Mouse (Mus musculus): Measurements from ENCODE around the gene Lifr. TPM values are rescaled to one million over a fixed set of nuclear protein-coding genes. Genes with fewer than 3 reads are reported as not detected.
A peak's percentile ranks its signal among the peaks of the same experiment; 100 is the strongest.

Gene Lifr
- total RNA-seq, 2 experiments from 2014 or later: 47.3 to 51.1 TPM

DNA sequence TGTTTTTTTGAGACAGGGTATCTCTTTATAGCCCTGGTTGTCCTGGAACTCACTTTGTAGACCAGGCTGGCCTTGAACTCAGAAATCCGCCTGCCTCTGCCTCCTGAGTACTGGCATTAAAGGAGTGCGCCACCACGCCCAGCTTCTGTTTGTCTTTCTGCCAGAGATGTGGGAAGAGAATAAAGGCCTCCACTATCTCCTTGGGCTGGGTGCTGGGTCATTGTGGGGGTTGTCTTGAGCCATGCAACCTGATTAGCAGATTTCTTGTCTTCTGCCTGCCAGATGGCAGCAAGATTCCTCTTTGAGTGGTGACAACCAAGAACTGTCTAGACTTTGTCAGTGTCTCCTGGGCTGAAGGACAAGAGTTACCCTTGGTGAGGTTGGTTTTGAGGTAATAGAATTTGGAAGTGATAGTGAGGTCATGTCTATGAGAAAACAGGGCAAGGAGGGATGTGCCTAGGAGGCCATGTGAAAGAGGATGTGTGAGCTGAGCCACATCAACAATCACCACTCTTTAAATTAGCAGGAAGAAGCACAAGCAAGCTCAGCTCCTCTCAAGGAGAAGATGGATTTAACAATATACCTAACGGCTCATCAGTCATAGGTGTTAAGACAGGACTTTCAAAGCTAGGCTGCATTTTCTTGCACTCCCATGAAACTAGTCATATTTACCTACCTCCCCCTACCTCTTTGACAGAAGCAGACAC is 10.6 kb upstream of the Lifr start:
- no peak for DNase-seq (ENCODE audit: extremely low spot score in 1 of 2, low spot score in 1 of 2)

DNA sequence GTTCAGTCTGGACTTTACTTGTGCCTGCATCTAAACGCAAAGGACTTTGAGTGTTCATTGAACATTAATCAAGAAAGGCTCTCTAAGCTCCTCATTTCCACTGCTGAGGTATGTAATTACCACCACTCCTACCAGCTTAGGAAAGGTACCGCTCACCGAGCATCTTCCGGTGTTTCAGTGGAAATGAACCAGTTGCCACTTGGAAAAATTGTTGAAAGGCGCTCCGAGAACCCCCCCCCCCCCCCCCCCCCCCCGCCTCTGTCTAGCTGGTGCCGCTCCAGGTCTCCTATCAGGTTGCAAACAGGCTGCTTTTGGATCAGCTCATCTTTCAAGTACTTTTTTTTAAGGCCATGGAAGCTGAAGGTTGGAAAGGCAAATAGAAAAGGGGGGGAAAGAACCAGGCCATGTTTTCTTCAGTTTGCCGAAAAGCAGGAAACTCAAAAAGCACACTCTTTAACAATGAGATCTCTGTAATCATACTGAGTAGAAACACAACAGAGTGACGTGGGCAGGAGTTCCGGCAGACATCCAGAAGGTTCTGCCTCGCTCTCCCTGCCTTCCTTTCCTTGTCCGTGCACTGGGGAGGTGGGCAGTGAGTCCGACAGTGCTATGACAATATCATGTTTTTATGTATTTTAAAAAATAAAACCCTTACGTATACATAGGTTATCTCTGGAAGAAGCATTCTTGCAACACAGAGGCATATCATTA is 9.3 kb upstream of the Lifr start:
- DNase-seq (ENCODE audit: extremely low spot score in 1 of 2, low spot score in 1 of 2): no peak

DNA sequence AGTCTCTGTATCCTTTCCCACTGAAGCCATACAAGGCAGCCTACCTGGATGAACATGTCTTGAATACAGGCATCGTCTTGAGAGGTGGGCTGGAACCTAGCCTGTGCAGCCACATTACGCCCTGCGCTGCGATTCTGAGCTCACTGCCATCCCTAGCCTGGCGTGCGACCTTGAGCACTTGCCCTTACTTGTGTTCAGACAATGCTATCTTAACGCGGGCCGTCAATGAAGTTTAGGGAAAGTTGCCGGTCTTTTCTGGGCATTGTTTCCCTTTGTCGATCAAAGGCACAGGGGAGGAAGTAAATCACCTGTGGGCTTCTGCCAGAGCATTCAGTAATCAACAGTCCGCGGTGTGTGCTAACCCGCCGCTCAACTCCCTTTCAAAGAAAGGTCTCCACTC is 8.6 kb upstream of the Lifr start:
- DNase-seq (ENCODE audit: extremely low spot score in 1 of 2, low spot score in 1 of 2): no peak

DNA sequence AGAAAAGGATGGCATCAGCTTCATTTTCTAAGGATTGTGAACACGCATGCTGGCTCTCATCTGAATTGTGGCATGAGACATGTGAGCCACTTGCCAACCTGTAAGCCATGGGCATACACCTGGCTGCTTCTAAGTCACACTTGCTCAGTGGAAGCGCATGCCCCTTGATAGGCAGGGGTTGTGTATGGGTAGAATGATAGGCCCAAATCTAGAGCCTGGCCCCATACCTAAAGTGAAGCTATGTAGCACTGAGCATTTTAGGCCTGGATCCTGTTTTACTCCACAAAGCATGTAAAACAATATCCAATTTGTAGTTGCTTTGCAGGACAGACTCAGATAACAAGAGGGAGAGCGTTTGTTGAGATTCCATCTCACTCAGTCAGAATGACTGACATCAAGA is 7.5 kb upstream of the Lifr start:
- no peak for DNase-seq (ENCODE audit: extremely low spot score in 1 of 2, low spot score in 1 of 2)

DNA sequence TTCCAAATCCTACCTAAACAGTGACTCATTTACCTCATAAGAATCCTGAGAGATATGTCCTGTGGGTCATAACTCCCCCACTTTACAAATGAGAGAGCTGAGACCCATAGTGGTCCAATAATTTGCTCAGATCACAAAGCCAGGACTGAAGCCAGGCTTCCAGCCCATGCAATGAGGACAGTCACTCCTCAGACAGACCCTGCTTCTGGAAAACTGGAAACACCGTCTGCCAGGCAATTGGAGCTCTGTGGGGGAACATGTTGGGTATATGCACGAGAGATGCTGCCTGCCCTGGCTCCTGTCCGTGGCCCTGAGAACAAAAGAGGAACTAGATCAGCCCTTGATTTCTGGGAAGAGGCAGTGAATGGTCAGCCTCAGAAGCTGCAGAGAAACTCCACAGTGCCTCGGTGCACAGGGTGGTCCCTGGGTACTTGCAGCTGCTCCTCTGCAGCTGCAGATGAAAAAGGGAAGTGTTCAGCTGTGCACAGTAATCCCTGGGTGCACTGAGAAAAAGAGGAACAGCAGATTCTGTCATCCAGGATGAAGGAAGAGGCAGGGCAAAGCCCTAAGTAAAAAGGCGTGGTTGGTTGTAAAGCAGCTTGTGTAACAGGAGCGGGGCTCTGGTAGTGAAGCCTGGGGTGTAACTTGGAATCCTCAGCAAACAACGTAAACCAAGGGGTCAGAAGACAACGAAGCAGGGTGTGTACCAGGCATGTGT is 5.5 kb upstream of the Lifr start:
- DNase-seq (ENCODE audit: extremely low spot score in 1 of 2, low spot score in 1 of 2): no peak

DNA sequence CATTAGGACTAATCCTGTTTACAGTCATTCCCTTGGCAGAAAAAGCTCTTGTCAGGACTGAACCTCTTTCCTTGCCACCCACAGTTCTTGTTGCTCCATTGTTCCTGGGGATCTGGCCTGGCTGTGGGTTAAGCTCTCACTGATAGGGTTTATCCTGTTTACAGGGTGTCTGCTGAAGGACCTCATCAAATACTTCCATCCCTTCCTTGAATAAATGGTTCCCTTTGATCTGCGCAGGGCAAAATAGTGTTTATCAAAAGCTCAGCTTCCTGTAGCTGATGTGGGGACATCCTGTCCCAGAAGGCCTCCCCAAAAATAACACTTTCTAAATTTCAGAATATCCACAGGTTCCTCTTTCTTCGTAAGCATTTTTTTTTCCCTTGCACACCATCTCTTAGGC is 1.7 kb upstream of the Lifr start:
- no peak for DNase-seq (ENCODE audit: extremely low spot score in 1 of 2, low spot score in 1 of 2)

DNA sequence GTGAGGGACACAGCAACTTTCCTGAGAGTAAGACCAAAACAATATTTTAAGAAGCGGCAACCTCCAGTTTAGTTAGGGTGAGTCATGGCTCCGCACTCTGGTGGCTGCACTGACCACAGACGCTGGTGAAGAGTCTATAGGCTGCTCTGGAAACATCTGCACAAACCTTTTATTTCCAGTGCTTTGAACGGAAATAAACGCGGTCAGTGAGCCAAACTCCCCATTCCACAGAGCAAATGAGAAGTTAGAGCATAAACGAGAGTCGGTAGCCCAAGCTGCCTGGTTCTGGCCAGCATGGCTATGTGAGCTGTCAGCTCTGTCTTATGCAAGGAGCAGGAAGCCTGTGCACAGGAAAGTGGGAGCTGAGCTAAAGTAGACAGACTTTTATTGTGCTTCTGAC is 1.9 kb downstream of the Lifr start:
- DNase-seq (ENCODE audit: extremely low spot score in 1 of 2, low spot score in 1 of 2): no peak

DNA sequence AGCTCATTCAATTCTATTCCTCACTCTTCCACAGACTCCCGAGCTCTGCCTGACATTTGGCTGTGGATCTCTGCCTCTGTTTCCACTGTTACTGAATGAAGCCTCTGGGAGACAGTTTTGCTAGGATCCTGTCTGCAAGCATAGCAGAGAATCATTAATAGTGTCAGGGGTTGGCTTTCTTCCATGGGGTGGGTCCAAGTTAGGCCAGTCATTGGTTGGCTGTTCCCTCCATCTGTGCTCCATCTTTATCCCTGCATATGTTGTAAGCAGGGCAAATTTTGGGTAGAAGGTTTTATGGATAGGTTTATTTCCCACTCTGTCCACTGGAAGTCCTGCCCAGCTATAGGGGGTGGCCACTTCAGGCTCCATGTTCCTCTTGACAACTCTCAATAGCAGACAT is 9.0 kb downstream of the Lifr start:
- no peak for DNase-seq (ENCODE audit: extremely low spot score in 1 of 2, low spot score in 1 of 2)

DNA sequence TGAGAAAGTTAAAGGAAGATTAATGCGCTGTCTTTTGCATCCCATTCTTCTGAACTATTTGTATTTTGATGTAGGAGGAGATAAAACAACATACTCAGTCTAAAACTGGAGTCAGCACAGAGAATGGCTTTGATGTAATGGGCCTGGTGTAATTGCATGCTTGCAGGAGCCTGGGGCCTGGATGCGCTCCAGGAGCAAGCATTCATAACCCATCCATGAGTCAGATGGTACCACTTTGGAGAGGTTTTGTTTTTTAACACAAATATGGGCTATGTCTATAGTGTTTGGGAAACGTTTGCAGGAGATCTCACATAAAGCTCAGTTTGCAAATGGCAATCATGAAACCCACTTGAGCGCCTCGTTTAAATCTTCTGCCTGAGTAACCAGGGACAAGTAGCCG is 9.8 kb downstream of the Lifr start:
- DNase-seq (ENCODE audit: extremely low spot score in 1 of 2, low spot score in 1 of 2): no peak

DNA sequence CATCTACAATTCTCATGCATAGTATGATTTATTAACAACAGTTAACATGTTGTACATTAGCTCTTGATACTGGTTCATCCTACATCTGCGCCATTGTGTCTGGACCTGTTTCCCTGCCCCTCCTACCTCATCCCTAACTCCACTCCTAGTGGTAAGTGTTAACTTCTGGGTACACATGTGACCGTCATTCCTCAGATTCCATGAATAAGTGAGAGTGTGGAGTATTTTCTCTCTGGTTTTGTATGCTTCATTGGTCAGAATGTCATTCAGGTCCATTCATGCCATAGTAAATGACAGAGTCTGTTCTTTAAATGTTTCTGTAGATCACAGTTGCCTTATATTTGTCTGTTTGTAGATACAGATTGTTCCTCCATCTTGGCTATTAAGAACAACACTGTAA is 12.6 kb downstream of the Lifr start:
- DNase-seq (ENCODE audit: extremely low spot score in 1 of 2, low spot score in 1 of 2): no peak

DNA sequence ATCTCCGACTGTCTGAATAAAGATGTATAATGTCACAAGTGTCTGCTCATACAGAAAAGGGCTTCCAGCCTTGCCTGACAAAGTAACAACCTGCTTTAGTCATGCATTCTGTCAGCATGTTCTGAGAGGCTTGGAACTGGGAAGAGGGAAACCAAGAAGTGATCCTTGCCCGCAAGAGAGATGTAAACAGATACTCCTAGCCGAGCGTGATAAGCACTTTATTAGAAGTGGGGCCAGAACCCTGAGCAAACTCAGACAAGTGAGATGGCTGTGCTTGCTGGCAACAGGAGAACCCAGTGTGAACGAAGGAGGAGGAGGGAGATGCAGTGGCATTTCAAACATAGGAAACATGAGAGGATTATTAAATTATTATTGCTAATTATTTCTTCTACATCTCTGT is 14.8 kb downstream of the Lifr start:
- DNase-seq (ENCODE audit: extremely low spot score in 1 of 2, low spot score in 1 of 2): no peak

DNA sequence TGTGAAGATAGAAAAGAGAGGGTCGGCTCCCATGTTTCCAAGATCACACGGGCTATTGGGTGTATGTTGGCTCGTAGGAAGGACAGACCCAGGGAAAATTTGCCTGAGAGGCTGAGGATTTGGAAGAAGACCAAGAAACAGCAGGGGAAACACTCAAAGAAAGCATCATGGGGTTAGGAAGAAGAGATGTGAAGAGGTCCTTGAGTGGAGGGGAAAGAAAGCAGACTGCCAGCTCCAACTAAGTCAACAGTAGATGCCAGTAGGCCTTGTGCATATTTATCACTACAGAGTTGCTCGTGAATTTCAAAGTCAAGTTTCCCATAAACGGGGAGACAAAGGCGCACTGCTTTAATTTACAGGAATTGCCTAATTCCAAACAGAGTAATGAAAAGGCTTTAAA is 17.7 kb downstream of the Lifr start:
- no peak for DNase-seq (ENCODE audit: extremely low spot score in 1 of 2, low spot score in 1 of 2)

DNA sequence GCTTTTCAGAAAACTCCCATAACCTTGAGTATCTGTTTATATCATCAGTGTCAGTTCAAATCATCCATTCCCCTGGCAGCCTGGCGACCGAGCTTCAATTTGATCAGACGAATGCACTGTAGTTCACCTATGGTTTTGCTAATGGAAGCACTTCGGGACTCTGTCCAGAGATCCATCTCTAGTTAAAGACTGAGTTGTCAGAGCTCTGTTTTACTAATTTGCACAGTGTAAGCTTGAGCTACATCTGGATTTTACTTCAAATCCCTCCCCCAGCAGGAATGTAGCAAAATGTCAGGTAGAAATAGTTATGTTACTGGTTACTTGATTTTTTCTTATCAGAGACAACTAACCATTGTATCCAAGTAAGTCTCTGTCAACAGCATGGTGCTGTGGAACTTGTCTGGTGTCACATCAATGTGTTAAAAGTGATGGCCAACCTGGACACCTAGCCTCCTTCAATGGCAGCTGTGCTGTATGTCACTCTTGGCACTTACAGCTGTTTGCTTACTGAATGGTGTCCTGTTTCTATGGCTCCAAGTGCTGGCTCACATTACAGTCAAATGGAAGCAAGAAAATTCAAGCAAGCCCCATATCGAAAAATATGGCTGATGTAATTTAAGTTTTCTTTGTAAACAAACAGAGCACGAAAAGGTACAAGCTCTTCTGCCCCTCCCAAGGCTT is 22.0 kb downstream of the Lifr start:
- DNase-seq (ENCODE audit: extremely low spot score in 1 of 2, low spot score in 1 of 2): no peak

DNA sequence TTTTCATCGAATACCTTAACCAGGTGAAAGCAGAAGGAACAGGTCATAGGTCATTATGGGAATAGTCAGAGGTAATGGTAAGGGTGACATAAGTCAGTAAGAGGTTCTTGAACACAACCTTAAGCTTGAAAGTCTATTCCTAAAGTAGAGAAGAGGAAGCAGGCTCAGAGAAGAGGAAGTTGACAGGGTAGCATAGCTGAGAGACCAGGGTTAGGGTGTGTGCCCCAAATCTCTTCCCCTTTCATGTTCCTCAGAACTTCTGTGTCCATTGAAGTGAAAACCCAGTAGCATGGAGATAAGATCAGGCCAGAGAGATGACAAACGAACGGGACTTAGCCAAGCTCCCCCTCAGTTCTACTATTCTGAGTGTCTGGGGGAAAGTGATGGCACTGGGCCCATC is 23.5 kb downstream of the Lifr start:
- DNase-seq (ENCODE audit: extremely low spot score in 1 of 2, low spot score in 1 of 2): no peak

DNA sequence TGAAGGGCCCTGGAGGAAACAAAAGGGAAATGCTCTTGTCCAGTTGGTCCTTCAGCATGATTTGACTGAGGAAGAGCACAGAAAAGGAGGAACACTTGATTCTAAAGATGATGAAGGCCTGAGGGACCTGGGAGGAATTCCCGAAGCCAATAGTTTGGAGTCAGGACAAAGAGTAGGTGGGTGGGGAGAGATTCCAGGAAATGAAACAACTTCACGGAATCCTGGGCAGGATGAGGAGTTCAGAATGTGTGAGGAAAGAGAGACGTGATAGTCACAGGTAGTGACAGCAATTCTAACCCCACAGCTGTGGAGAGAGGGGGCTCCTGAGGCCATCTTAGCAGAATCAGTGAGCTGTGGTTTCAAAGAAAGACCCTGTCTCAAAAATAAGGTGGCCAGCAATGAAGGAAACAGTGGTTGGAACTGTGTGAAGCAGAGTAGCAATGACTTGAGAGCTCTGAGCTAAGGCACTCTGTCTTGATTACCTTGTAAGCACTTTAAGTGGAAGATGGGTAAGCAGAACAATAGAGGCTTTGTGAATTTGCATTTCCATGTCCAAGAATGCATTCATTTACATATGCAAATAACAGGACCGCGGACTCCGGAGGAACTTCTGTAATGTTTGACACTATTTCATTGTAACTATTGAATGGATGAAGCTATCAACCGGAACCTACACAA is 25.1 kb downstream of the Lifr start:
- no peak for DNase-seq (ENCODE audit: extremely low spot score in 1 of 2, low spot score in 1 of 2)

DNA sequence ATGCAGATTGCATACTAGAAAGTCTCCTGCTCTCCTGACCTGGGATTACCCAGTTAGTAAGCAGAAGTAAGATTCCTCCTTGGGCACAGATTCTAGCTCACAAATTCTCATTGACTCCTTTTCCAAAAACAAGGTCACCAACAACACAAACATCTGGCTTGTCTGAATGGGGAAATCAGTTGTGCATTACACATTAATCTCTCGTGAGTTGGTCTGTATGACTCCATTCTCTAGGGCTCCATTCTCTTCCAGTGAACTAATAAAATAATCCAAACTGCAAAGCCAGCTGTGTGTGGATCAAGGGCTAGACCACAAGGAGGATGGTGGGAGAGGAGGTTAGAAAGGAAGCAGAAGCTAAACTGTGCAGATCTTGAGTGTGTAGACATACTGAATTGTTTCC is 25.8 kb downstream of the Lifr start:
- no peak for DNase-seq (ENCODE audit: extremely low spot score in 1 of 2, low spot score in 1 of 2)

DNA sequence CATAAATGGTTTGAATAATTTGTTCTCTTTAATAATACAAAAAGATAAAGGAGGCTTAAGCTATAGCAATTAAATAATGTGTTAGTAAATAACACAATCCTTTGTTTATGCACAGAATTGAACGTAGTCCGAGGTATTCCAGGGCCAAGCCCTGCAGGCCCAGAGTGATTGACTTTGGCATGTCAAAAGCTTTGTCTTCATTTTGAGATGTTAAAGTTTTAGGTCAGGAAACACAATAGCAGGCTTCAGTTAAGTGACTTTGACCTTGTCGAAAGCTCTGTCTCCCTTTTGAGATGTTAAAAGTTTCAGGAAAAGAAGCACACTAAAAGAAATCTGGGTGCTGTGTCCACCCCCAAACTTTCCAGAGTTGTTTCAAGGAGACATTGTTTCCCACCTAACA is 26.3 kb downstream of the Lifr start:
- no peak for DNase-seq (ENCODE audit: extremely low spot score in 1 of 2, low spot score in 1 of 2)

DNA sequence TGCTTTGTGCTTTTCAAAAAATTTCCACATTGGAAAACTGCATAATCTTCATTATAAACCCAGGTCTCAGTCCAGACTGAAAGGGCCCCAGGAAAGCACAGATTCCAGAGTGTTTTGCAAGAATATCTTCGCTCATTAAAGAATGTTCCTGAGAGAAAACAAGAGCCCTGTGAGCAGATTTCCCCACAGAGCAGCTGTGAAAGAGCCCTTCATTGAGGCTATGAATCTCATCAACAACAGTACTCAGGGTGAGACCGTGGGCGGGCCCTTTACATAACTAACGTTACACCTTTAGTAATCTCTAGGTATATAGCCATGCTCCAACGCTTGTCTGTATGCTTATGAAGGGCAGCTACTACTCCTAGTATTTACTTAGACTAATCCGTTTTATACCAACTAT is 27.5 kb downstream of the Lifr start:
- no peak for DNase-seq (ENCODE audit: extremely low spot score in 1 of 2, low spot score in 1 of 2)

DNA sequence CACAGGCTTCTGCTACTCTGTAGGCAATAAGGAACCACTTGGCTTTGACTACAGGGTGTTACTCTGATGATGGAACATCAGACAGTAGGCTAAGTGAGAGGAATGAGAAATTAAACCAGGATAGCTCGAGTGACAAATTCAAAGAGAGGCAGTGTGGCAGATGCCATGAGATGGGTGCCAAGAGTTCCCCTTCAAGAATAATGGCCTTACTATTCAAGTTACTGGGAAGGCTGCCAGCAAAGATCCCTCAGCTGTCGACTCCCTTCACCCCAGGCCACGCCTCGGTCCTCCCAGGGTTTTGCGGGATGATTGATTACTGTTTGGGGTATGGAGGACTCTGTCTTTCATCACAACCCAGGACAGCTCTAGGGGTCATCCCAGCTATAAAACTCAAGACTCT is 28.4 kb downstream of the Lifr start:
- peak in 1 of 2 experiments; percentile 51 for DNase-seq (ENCODE audit: extremely low spot score in 1 of 2, low spot score in 1 of 2)

DNA sequence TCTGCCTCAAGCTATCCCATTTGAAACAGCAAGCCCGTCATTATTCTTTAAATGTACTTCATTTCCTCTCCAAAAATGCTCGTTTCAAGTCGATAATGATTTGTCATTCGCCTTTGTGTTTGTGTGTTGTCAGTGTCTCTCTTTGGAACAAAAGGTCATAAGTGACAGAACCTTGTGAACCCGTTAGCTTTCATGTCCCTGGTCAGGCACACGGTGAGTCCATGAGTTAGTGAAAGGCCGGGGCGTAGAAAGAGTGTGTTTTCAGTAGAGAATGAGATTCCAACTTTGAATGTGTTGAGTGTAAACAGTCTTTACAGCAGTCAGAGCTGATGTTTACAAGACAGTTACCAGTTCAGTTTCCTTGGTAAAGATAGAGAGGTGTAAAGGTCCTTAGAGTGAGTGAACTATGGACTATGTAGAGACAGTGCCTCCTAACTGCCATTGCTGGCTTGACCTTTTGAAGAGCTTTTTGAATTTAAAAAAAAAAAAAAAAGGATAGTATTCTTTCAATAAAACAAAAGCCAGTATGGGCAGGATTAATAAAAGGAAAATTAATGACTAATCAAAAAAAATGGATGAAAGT is 29.6 kb downstream of the Lifr start:
- DNase-seq (ENCODE audit: extremely low spot score in 1 of 2, low spot score in 1 of 2): no peak
